In the genomic region with DNA sequence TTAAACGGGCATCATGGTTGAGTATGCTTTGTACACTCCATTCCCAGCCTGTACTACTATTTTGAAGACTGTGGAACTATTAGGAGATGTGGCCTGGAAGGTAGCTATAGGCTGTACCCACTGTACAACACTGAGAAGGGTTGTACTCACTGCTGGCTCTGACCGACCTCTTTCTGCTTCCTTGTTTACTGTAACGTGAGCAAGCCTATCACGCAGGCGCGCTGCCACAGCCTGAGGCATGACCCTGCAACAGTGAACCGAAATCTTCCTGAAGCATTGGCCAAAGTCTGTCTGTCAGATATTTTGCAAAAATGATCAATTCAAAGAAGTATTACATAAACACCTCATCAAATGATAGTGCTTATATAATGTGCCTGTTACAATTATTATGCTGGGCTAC, we compare ENCODE assay signal across 20 mouse cellular contexts.
DNase-seq lines count a peak whose midpoint lies in the region; ATAC-seq and TF ChIP-seq lines count a peak whose summit lies in the region.
"Had no signal": no experiment of that assay in that cellular context is flagged by ENCODE, and none has a peak within 500 bp of the region (broad histone marks: within the 10 kb centered on the region; RNA-seq: fewer than 3 reads in every experiment).

No protein-coding gene starts in this region.

- TF ChIP-seq POLR2A in lung, adult 2 months (IDR thresholded peaks at IDR 0.05; ENCODE audit: borderline replicate concordance, extremely low read depth, low read depth, low read length) = no peak
- no peak for TF ChIP-seq POLR2A in small intestine, adult 2 months (IDR thresholded peaks at IDR 0.05; ENCODE audit: low read depth, low read length)

- no peak overlapping the region for H3K27ac ChIP-seq in intestine, embryonic 15.5 days
- H3K27ac ChIP-seq in limb, embryonic 13.5 days = no peak overlapping the region
- H3K27ac ChIP-seq in small intestine, adult 2 months (ENCODE audit: insufficient read depth, low read depth, low read length) = peak overlapping the region; percentile 60
- H3K27ac ChIP-seq: embryonic facial prominence, embryonic 12.5 days; forebrain, embryonic 13.5 days; heart, embryonic 13.5 days; hindbrain, embryonic 15.5 days; liver, embryonic 15.5 days; midbrain, embryonic 13.5 days; stomach, embryonic 15.5 days had no signal

- no peaks in the 10 kb centered on the region for H3K4me1 ChIP-seq in lung, adult 2 months (ENCODE audit: control insufficient read depth, insufficient read depth, low read length)
- H3K4me1 ChIP-seq in intestine, embryonic 15.5 days (replicated peaks) = no peaks in the 10 kb centered on the region
- H3K4me1 ChIP-seq in limb, embryonic 13.5 days = peaks cover 8% of the 10 kb centered on the region; the same call in 1 of the 2 replicates
- no peaks in the 10 kb centered on the region for H3K4me1 ChIP-seq in small intestine, adult 2 months (ENCODE audit: control insufficient read depth, insufficient read depth, insufficient read length, low read length)
- H3K4me1 ChIP-seq: embryonic facial prominence, embryonic 12.5 days; forebrain, embryonic 13.5 days; hindbrain, embryonic 15.5 days; liver, embryonic 15.5 days; midbrain, embryonic 13.5 days; stomach, embryonic 15.5 days had no signal

- no peaks in the 10 kb centered on the region for H3K27me3 ChIP-seq in intestine, embryonic 15.5 days (replicated peaks)
- H3K27me3 ChIP-seq in limb, embryonic 13.5 days = no peaks in the 10 kb centered on the region; the same call in 1 of the 2 replicates
- no peaks in the 10 kb centered on the region for H3K27me3 ChIP-seq in small intestine, adult 2 months (ENCODE audit: control insufficient read depth, insufficient read depth, low read length)
- H3K27me3 ChIP-seq: embryonic facial prominence, embryonic 12.5 days; forebrain, embryonic 13.5 days; heart, embryonic 13.5 days; hindbrain, embryonic 15.5 days; liver, embryonic 15.5 days; midbrain, embryonic 13.5 days; stomach, embryonic 15.5 days had no signal

- TF ChIP-seq CTCF in lung, adult 2 months (IDR thresholded peaks at IDR 0.05; ENCODE audit: insufficient read depth, low read length) = no peak
- TF ChIP-seq CTCF in small intestine, adult 2 months (IDR thresholded peaks at IDR 0.05; ENCODE audit: extremely low read depth, insufficient read length, insufficient replicate concordance, low read depth, low read length) = no peak

- peak; percentile 17; the same call in 1 of the 2 replicates for ATAC-seq in intestine, embryonic 15.5 days
- no peak; the same call in 1 of the 2 replicates for ATAC-seq in limb, embryonic 13.5 days (ENCODE audit: low FRiP score, low read depth)
- ATAC-seq: activated CD4-positive, CD25-positive, alpha-beta regulatory T cell, adult 4 months; forebrain, embryonic 13.5 days; midbrain, embryonic 13.5 days had no signal

- peak; percentile 5 for DNase-seq in lung, adult 2 months
- no peak for DNase-seq in lung, adult 18-20 months
- DNase-seq in kidney, postnatal 14 days = no peak
- no peak for DNase-seq in embryo, embryonic 10.5 days (ENCODE audit: low spot score)
- DNase-seq: cerebellum, adult 2 months; heart, postnatal 4 days; right cerebral cortex, postnatal 14 days; thymus, adult 18-20 months had no signal

- H3K9me3 ChIP-seq in intestine, embryonic 15.5 days = no peaks in the 10 kb centered on the region
- H3K9me3 ChIP-seq in limb, embryonic 13.5 days = no peaks in the 10 kb centered on the region
- H3K9me3 ChIP-seq: embryonic facial prominence, embryonic 12.5 days; forebrain, embryonic 13.5 days; heart, embryonic 13.5 days; hindbrain, embryonic 15.5 days; liver, embryonic 15.5 days; midbrain, embryonic 13.5 days; stomach, embryonic 15.5 days had no signal

- H3K4me2 ChIP-seq in intestine, embryonic 15.5 days (replicated peaks) = no peak overlapping the region
- H3K4me2 ChIP-seq in limb, embryonic 13.5 days (replicated peaks) = peak overlapping the region; percentile 54
- H3K4me2 ChIP-seq: embryonic facial prominence, embryonic 12.5 days; forebrain, embryonic 13.5 days; heart, embryonic 13.5 days; hindbrain, embryonic 15.5 days; liver, embryonic 15.5 days; midbrain, embryonic 13.5 days; stomach, embryonic 15.5 days had no signal

- WGBS in lung, adult 2 months = 41% methylated on average over 7 of the region's 7 CpGs
- WGBS in intestine, embryonic 15.5 days = 56% methylated on average over 7 of the region's 7 CpGs
- 48% methylated on average over 7 of the region's 7 CpGs for WGBS in limb, embryonic 13.5 days
- WGBS in small intestine, adult 2 months = 56% methylated on average over 7 of the region's 7 CpGs

- no peak overlapping the region for H3K9ac ChIP-seq in intestine, embryonic 15.5 days
- H3K9ac ChIP-seq in limb, embryonic 13.5 days = no peak overlapping the region
- H3K9ac ChIP-seq: embryonic facial prominence, embryonic 12.5 days; forebrain, embryonic 13.5 days; heart, embryonic 13.5 days; hindbrain, embryonic 15.5 days; liver, embryonic 15.5 days; midbrain, embryonic 13.5 days; stomach, embryonic 15.5 days had no signal

- H3K4me3 ChIP-seq in lung, adult 2 months (replicated peaks; ENCODE audit: extremely low read depth, low read depth, low read length) = no peak overlapping the region
- no peak overlapping the region for H3K4me3 ChIP-seq in intestine, embryonic 15.5 days (replicated peaks)
- H3K4me3 ChIP-seq in limb, embryonic 13.5 days = peak overlapping the region; percentile 22
- H3K4me3 ChIP-seq in small intestine, adult 2 months (ENCODE audit: low read depth, low read length) = peak overlapping the region; percentile 19; the same call in 1 of the 2 replicates
- H3K4me3 ChIP-seq: embryonic facial prominence, embryonic 12.5 days; erythroblast, embryonic 14.5 days; forebrain, embryonic 13.5 days; heart, embryonic 13.5 days; hindbrain, embryonic 15.5 days; liver, embryonic 15.5 days; midbrain, embryonic 13.5 days; stomach, embryonic 15.5 days had no signal

- H3K36me3 ChIP-seq in intestine, embryonic 15.5 days = no peaks in the 10 kb centered on the region
- no peaks in the 10 kb centered on the region for H3K36me3 ChIP-seq in limb, embryonic 13.5 days
- no peaks in the 10 kb centered on the region for H3K36me3 ChIP-seq in small intestine, adult 2 months (ENCODE audit: control insufficient read depth, insufficient read depth, low read length)
- H3K36me3 ChIP-seq: embryonic facial prominence, embryonic 12.5 days; heart, embryonic 13.5 days; hindbrain, embryonic 15.5 days; liver, embryonic 15.5 days; midbrain, embryonic 13.5 days; stomach, embryonic 15.5 days had no signal

Comparison
In these comparisons a context has a peak if more than half of its experiments do, and no peak if none do; other contexts are left out.
1. H3K4me3 ChIP-seq: peak in limb, embryonic 13.5 days (single experiment) and small intestine, adult 2 months (single experiment); none in lung, adult 2 months (single experiment) and intestine, embryonic 15.5 days (single experiment).